Mouse (Mus musculus) hematopoietic stem cell, adult 5-6 weeks (primary cell): ENCODE measurements around the gene Ppp6r2. TPM values are rescaled to one million over a fixed set of nuclear protein-coding genes. Genes with fewer than 3 reads are reported as not detected.

Source experiments
- ATAC-seq, 2 experiments: fragments of 125-278 bp in 1 of 2; replicated peaks in 1 of 2; 2 replicates each; pipeline ENCODE4 v1.8.0; 2016 to 2017; ENCODE audit warnings: inconsistent platforms in 2 of 2, mild to moderate bottlenecking in 2 of 2, moderate number of reproducible peaks in 2 of 2, low read depth in 1 of 2, moderate TSS enrichment in 1 of 2; ENCODE audit not compliant: low FRiP score in 2 of 2, poor library complexity in 2 of 2, severe bottlenecking in 2 of 2, insufficient read depth in 1 of 2, low TSS enrichment in 1 of 2
- total RNA-seq: library from RNA; stranded (forward); fragments of 172-1452, 232-1000 nt; gene quantifications from 2 replicates; pipeline ENCODE4 v1.2.3, GENCODE M21; 2017

The Ppp6r2 gene
- total RNA-seq, 1 experiment from 2014 or later, result 53.6 TPM

- no peak for ATAC-seq
Observed at GRCm38 (mm10) chr15:89321264-89321663, 109.9 kb downstream of the Ppp6r2 start.

GRCm38 (mm10) chr15:89322670-89323522, 111.5 kb downstream of the Ppp6r2 start, which contains the start of gene Adm2:
TSS of gene Adm2 (plus strand) at chr15:89322720.
- ATAC-seq, result no peak

- peak; percentile 70 to 76 for ATAC-seq
Observed at GRCm38 (mm10) chr15:89323656-89324055, 112.3 kb downstream of the Ppp6r2 start.

GRCm38 (mm10) chr15:89326441-89326840, 115.1 kb downstream of the Ppp6r2 start:
- no peak for ATAC-seq

- no peak for ATAC-seq
Observed at GRCm38 (mm10) chr15:89334271-89334670, 122.9 kb downstream of the Ppp6r2 start, which contains the start of gene Miox. TSS of gene Miox (plus strand) at chr15:89334398.

GRCm38 (mm10) chr15:89334774-89335537, 123.6 kb downstream of the Ppp6r2 start:
- ATAC-seq, result no peak

GRCm38 (mm10) chr15:89336422-89336821, 125.1 kb downstream of the Ppp6r2 start:
- ATAC-seq, result no peak

Other genes with a start within 250 kb of the Ppp6r2 start
- not detected in 2 replicates for gene Mlc1, start 232.5 kb upstream of the Ppp6r2 start, total RNA-seq
- not detected in 2 replicates for gene Mov10l1, start 228.6 kb upstream of the Ppp6r2 start, total RNA-seq
- 0.56 TPM in 1 of 2 replicates, not detected in the other for gene Panx2, start 151.8 kb upstream of the Ppp6r2 start, total RNA-seq
- gene Trabd, start 136.4 kb upstream of the Ppp6r2 start, total RNA-seq, result 22.6 and 33.2 TPM in 2 replicates
- gene Selenoo, start 122.5 kb upstream of the Ppp6r2 start, total RNA-seq, result 18.0 and 20.2 TPM in 2 replicates
- gene Tubgcp6, start 88.4 kb upstream of the Ppp6r2 start, total RNA-seq, result 18.2 and 24.1 TPM in 2 replicates
- 17.0 and 22.7 TPM in 2 replicates for gene Hdac10, start 82.9 kb upstream of the Ppp6r2 start, total RNA-seq
- 5.7 and 8.7 TPM in 2 replicates for gene Mapk12, start 70.8 kb upstream of the Ppp6r2 start, total RNA-seq
- gene Mapk11, start 61.9 kb upstream of the Ppp6r2 start, total RNA-seq, result 1.6 and 2.4 TPM in 2 replicates
- gene Plxnb2, start 30.8 kb upstream of the Ppp6r2 start, total RNA-seq, result 13.9 and 23.7 TPM in 2 replicates
- gene Dennd6b, start 15.1 kb upstream of the Ppp6r2 start, total RNA-seq, result 3.9 and 4.8 TPM in 2 replicates
- gene Sbf1, start 103.8 kb downstream of the Ppp6r2 start, total RNA-seq, result 69.9 and 76.7 TPM in 2 replicates
- not detected in 2 replicates for gene Adm2, start 111.2 kb downstream of the Ppp6r2 start, total RNA-seq
- not detected in 2 replicates for gene Miox, start 122.8 kb downstream of the Ppp6r2 start, total RNA-seq
- 15.7 and 17.2 TPM in 2 replicates for gene Lmf2, start 144.1 kb downstream of the Ppp6r2 start, total RNA-seq
- 102 and 104 TPM in 2 replicates for gene Ncaph2, start 144.2 kb downstream of the Ppp6r2 start, total RNA-seq
- gene Sco2, start 162.3 kb downstream of the Ppp6r2 start, total RNA-seq, result 19.7 and 26.6 TPM in 2 replicates
- gene Tymp, start 165.5 kb downstream of the Ppp6r2 start, total RNA-seq, result not detected in 2 replicates
- 11.7 and 21.6 TPM in 2 replicates for gene Odf3b, start 167.7 kb downstream of the Ppp6r2 start, total RNA-seq
- gene Klhdc7b, start 173.4 kb downstream of the Ppp6r2 start, total RNA-seq, result 0.10 and 0.38 TPM in 2 replicates
- not detected in 2 replicates for gene Syce3, start 198.9 kb downstream of the Ppp6r2 start, total RNA-seq
- gene Cpt1b, start 214.3 kb downstream of the Ppp6r2 start, total RNA-seq, result 1.3 TPM in 1 of 2 replicates, not detected in the other
- gene C730034F03Rik, start 218.0 kb downstream of the Ppp6r2 start, total RNA-seq, result 4.9 and 13.3 TPM in 2 replicates
- gene Gm44502, start 218.1 kb downstream of the Ppp6r2 start, total RNA-seq, result not detected in 2 replicates
- gene Chkb, start 218.4 kb downstream of the Ppp6r2 start, total RNA-seq, result 29.7 and 32.6 TPM in 2 replicates
- not detected in 2 replicates for gene Mapk8ip2, start 242.4 kb downstream of the Ppp6r2 start, total RNA-seq